Mouse (Mus musculus): ENCODE measurements around the gene Snip1. TPM values are rescaled to one million over a fixed set of nuclear protein-coding genes. Genes with fewer than 3 reads are reported as not detected.

The Snip1 gene
- polyA plus RNA-seq, 1 experiment from 2014 or later = 18.5 TPM

Other genes with a start within 250 kb of the Snip1 start
- gene Yrdc, start 216.0 kb upstream of the Snip1 start, polyA plus RNA-seq (2015; fragmentation: Nextera tagmentation; extraction: Ambion mirVana) = 22.3 and 22.6 TPM in 2 replicates
- 40.0 and 40.8 TPM in 2 replicates for gene 1110065P20Rik, start 215.5 kb upstream of the Snip1 start, polyA plus RNA-seq (2015; fragmentation: Nextera tagmentation; extraction: Ambion mirVana)
- 0.07 and 0.29 TPM in 2 replicates for gene Maneal, start 204.5 kb upstream of the Snip1 start, polyA plus RNA-seq (2015; fragmentation: Nextera tagmentation; extraction: Ambion mirVana)
- 0.03 TPM in 1 of 2 replicates, not detected in the other for gene Epha10, start 185.8 kb upstream of the Snip1 start, polyA plus RNA-seq (2015; fragmentation: Nextera tagmentation; extraction: Ambion mirVana)
- 8.8 and 10.3 TPM in 2 replicates for gene 9930104L06Rik, start 129.6 kb upstream of the Snip1 start, polyA plus RNA-seq (2015; fragmentation: Nextera tagmentation; extraction: Ambion mirVana)
- 117 and 122 TPM in 2 replicates for gene Cdca8, start 127.4 kb upstream of the Snip1 start, polyA plus RNA-seq (2015; fragmentation: Nextera tagmentation; extraction: Ambion mirVana)
- 5.5 and 5.9 TPM in 2 replicates for gene Rspo1, start 80.2 kb upstream of the Snip1 start, polyA plus RNA-seq (2015; fragmentation: Nextera tagmentation; extraction: Ambion mirVana)
- gene Gnl2, start 50.1 kb upstream of the Snip1 start, polyA plus RNA-seq (2015; fragmentation: Nextera tagmentation; extraction: Ambion mirVana) = 59.7 and 66.2 TPM in 2 replicates
- 0.63 and 0.92 TPM in 2 replicates for gene Dnali1, start 969 bp upstream of the Snip1 start, polyA plus RNA-seq (2015; fragmentation: Nextera tagmentation; extraction: Ambion mirVana)
- gene Meaf6, start 18.5 kb downstream of the Snip1 start, polyA plus RNA-seq (2015; fragmentation: Nextera tagmentation; extraction: Ambion mirVana) = 37.0 and 40.5 TPM in 2 replicates
- 0.69 and 1.6 TPM in 2 replicates for gene Zc3h12a, start 61.2 kb downstream of the Snip1 start, polyA plus RNA-seq (2015; fragmentation: Nextera tagmentation; extraction: Ambion mirVana)

Data from heart, embryonic 16.5 days (tissue).